Mouse (Mus musculus) lung, embryonic 15.5 days (tissue): ENCODE data around the gene Slc25a53. TPM values are rescaled to one million over a fixed set of nuclear protein-coding genes. Genes with fewer than 3 reads are reported as not detected.
A peak's percentile ranks its signal among the peaks of the same experiment; 100 is the strongest.
"Not testable (repeated sequence)": the region's sequence is repeated elsewhere in the genome, so short reads cannot be mapped to it uniquely, and the experiment has no call there.

Experiments used
- ATAC-seq: fragments of 200-750 bp; cut with Nextera tagmentation; 2 replicates; pipeline ENCODE4 v1.8.0; 2017; ENCODE audit warnings: moderate number of reproducible peaks, borderline replicate concordance; ENCODE audit not compliant: low FRiP score, low TSS enrichment; ENCODE audit errors: extremely low read depth
- H3K27ac ChIP-seq: fragments of 300-500 bp; sonication (generic); 2 replicates; pipeline ENCODE4 v1.5.1; 2015; ENCODE audit warnings: moderate library complexity, mild to moderate bottlenecking, inconsistent platforms
- H3K27me3 ChIP-seq: fragments of 300-500 bp; sonication (generic); 2 replicates; pipeline ENCODE4 v1.6.1; 2015; ENCODE audit warnings: inconsistent platforms
- H3K36me3 ChIP-seq: fragments of 300-500 bp; sonication (generic); 2 replicates; pipeline ENCODE4 v1.6.1; 2015; ENCODE audit warnings: inconsistent platforms
- H3K4me1 ChIP-seq: fragments of 300-500 bp; sonication (generic); 2 replicates; pipeline ENCODE4 v1.6.1; 2015; ENCODE audit warnings: inconsistent platforms
- H3K4me2 ChIP-seq: fragments of 300-500 bp; sonication (generic); 2 replicates; pipeline ENCODE4 v1.6.1; 2015; ENCODE audit warnings: inconsistent platforms, mild to moderate bottlenecking, moderate library complexity
- H3K4me3 ChIP-seq: fragments of 300-500 bp; sonication (generic); 2 replicates; pipeline ENCODE4 v1.5.1; 2015; ENCODE audit warnings: mild to moderate bottlenecking, inconsistent platforms
- H3K9ac ChIP-seq: fragments of 300-500 bp; sonication (generic); 2 replicates; pipeline ENCODE4 v1.6.1; 2015; ENCODE audit warnings: inconsistent platforms
- H3K9me3 ChIP-seq: fragments of 300-500 bp; sonication (generic); 2 replicates; pipeline ENCODE4 v1.6.1; 2016; ENCODE audit warnings: inconsistent platforms
- WGBS: fragments of 180-500 bp; shearing (Covaris S2); methylation state at CpG from one replicate; pipeline ENCODE4 v1.1.7; 2015; 5-methylcytosine and 5-hydroxymethylcytosine counted together
- polyA plus RNA-seq: library from polyadenylated mRNA; unstranded; fragments of >200 nt; fragmentation: Nextera tagmentation; extraction: Ambion mirVana; gene quantifications from 2 replicates; pipeline ENCODE4 v1.2.1, GENCODE M21; 2015

Slc25a53 gene
- polyA plus RNA-seq, 1 experiment from 2014 or later: 14.6 TPM

DNA sequence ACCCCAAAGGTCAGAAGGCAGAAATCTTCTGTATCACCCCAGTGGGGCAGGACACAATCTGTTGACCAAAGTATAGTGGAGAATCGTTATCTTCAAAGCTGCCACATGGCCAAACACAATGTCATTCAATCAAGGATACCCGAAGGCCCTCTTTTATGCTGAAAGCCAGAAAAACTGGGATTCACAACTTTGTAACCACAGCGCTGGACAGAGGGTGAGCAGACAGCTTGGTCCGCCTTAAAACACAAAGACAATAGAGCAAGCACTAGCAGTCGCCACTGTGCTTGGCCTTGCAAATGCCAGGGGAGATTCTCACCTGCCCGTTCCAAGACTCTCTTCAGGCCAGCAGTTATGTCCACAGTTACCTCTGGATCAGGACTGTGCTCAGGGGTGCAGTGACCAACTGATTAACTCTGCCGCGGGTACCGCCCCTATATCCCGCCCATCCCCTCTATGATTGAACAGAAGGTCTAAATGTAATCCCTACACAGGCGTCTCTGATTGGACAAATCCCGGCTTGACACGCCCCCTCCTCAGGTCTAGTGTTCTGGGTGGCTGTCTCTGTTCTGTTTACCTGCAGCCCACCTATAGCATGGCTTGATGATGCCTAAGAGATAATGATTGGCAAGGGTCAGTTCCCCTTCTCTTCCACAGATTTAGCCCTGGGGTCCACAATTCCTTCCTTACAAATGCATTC, 80.4 kb downstream of the Slc25a53 start:
- H3K36me3 ChIP-seq, H3K4me1 ChIP-seq, H3K27ac ChIP-seq, H3K9ac ChIP-seq, H3K9me3 ChIP-seq, H3K27me3 ChIP-seq: not testable (repeated sequence)
- Histone ChIP-seq H3K4me2 (peak overlapping the region; percentile 49), H3K4me3 (peak overlapping the region; percentile 31)
- 18% methylated on average over 13 of the region's 13 CpGs for WGBS
- ATAC-seq: peak; percentile 92

DNA sequence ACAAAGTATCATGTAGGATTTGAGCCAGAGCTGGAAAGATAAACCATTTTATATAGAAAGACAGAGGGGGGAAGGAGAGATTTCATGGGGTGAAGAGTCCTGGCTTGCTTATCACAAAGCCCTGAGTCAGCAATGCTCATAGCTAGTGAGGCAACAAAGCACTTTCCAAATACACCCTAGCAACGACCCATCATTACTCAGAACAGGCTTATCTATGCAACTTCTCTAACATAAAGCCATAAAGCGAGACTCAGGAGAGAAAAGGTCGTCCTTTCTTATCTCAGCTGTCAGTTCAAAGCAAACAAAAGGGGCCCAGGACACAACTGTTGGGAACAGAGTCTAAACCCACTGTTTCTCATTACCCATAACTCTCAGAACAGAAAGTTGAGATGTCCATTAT, 100.1 kb downstream of the Slc25a53 start:
- no peak overlapping the region for H3K27ac ChIP-seq
- no peaks in the 10 kb centered on the region for H3K36me3 ChIP-seq
- no peak overlapping the region for H3K9ac ChIP-seq
- H3K4me3 ChIP-seq: no peak overlapping the region
- H3K27me3 ChIP-seq: no peaks in the 10 kb centered on the region
- ATAC-seq: no peak
- no peak overlapping the region for H3K4me2 ChIP-seq
- 8% methylated on average over 3 of the region's 3 CpGs for WGBS
- no peaks in the 10 kb centered on the region for H3K4me1 ChIP-seq
- no peaks in the 10 kb centered on the region for H3K9me3 ChIP-seq

Other genes starting within 250 kb of the Slc25a53 start
- gene Plp1, start 215.6 kb downstream of the Slc25a53 start, polyA plus RNA-seq: 2.4 and 3.6 TPM in 2 replicates
- gene Rab9b, start 169.5 kb downstream of the Slc25a53 start, polyA plus RNA-seq: 0.08 and 0.14 TPM in 2 replicates
- gene H2bfm, start 111.0 kb downstream of the Slc25a53 start, polyA plus RNA-seq: not detected in 2 replicates
- 30.5 and 33.3 TPM in 2 replicates for gene Tmsb15b2, start 62.8 kb downstream of the Slc25a53 start, polyA plus RNA-seq
- 2.9 and 3.5 TPM in 2 replicates for gene Tmsb15l, start 61.4 kb downstream of the Slc25a53 start, polyA plus RNA-seq
- gene Tmsb15b1, start 61.4 kb downstream of the Slc25a53 start, polyA plus RNA-seq: 19.0 and 22.2 TPM in 2 replicates
- 11.0 and 11.4 TPM in 2 replicates for gene Zcchc18, start 45.1 kb downstream of the Slc25a53 start, polyA plus RNA-seq
- gene Fam199x, start 11.3 kb upstream of the Slc25a53 start, polyA plus RNA-seq: 10.9 and 11.2 TPM in 2 replicates
- not detected in 2 replicates for gene Esx1, start 83.8 kb upstream of the Slc25a53 start, polyA plus RNA-seq